Mouse (Mus musculus) ES-E14 (cell line): ENCODE results near the gene Stx7. TPM values are rescaled to one million over a fixed set of nuclear protein-coding genes. Genes with fewer than 3 reads are reported as not detected.

ENCODE experiments used
- DNase-seq: peaks from one replicate; pipeline ENCODE4 v3.0.0-alpha.2; 2013; ENCODE audit warnings: low read depth, low spot score
- H3K27ac ChIP-seq: 2 replicates; pipeline ENCODE4 v1.5.1; 2012; ENCODE audit warnings: low read depth, mild to moderate bottlenecking, low read length, moderate library complexity, mixed read lengths; ENCODE audit not compliant: poor library complexity, insufficient read depth, severe bottlenecking
- H3K36me3 ChIP-seq: 2 replicates; pipeline ENCODE4 v1.6.1; 2012; ENCODE audit warnings: mild to moderate bottlenecking, low read length, moderate library complexity, mixed read lengths; ENCODE audit not compliant: control insufficient read depth, poor library complexity, insufficient read depth, severe bottlenecking
- H3K4me1 ChIP-seq, 2 experiments: fragments of 150-350 bp in 1 of 2; sonication (generic) in 1 of 2; 2 replicates each; pipeline ENCODE4 v1.6.1; 2012; ENCODE audit warnings: low read length in 2 of 2, mild to moderate bottlenecking in 1 of 2, mixed read lengths in 1 of 2; ENCODE audit not compliant: control insufficient read depth in 2 of 2, insufficient read depth in 2 of 2, poor library complexity in 1 of 2
- H3K4me3 ChIP-seq, 2 experiments: fragments of 150-350 bp in 1 of 2; sonication (generic) in 1 of 2; 2 replicates each; pipeline ENCODE4 v1.5.1; 2012; ENCODE audit warnings: low read length in 2 of 2, low read depth in 1 of 2, mild to moderate bottlenecking in 1 of 2, mixed read lengths in 1 of 2; ENCODE audit not compliant: insufficient read depth in 1 of 2, poor library complexity in 1 of 2, severe bottlenecking in 1 of 2
- H3K9ac ChIP-seq: 2 replicates; pipeline ENCODE4 v1.6.1; 2012; ENCODE audit warnings: low read depth, mild to moderate bottlenecking, low read length, mixed read lengths; ENCODE audit not compliant: poor library complexity, insufficient read depth, severe bottlenecking
- H3K9me3 ChIP-seq: fragments of 150-350 bp; sonication (generic); 2 replicates; pipeline ENCODE4 v1.6.1; 2012; ENCODE audit warnings: low read depth, mild to moderate bottlenecking, low read length; ENCODE audit not compliant: control insufficient read depth, insufficient read depth
- CHD2 ChIP-seq: IDR thresholded peaks from 2 replicates; pipeline ENCODE4 v1.6.1; 2014; ENCODE audit warnings: mild to moderate bottlenecking, low read depth, low read length, inconsistent platforms
- HCFC1 ChIP-seq: IDR thresholded peaks from 2 replicates; pipeline ENCODE4 v1.6.1; 2012; ENCODE audit warnings: low read length, inconsistent platforms, borderline replicate concordance; ENCODE audit not compliant: insufficient read depth
- MAFK ChIP-seq: IDR thresholded peaks from 2 replicates; pipeline ENCODE4 v1.6.1; 2014; ENCODE audit warnings: mild to moderate bottlenecking, low read depth, low read length, inconsistent platforms; ENCODE audit not compliant: insufficient read depth
- ZC3H11A ChIP-seq: IDR thresholded peaks from 2 replicates; pipeline ENCODE4 v1.6.1; 2012; ENCODE audit warnings: low read depth, mild to moderate bottlenecking, inconsistent platforms, low read length, borderline replicate concordance
- ZNF384 ChIP-seq: IDR thresholded peaks from 2 replicates; pipeline ENCODE4 v1.6.1; 2012; ENCODE audit warnings: low read depth, low read length, inconsistent platforms
- in situ Hi-C, 2 experiments: fragments of 600-800 bp; cut with MboI; formaldehyde crosslinking; loops; one replicate each; pipeline ENCODE4 v1.15.1; 2025; ENCODE audit warnings: low sequenced_read_pairs in 2 of 2, inconsistent platforms in 1 of 2; ENCODE audit not compliant: unreplicated experiment in 2 of 2
- total RNA-seq: library from RNA; depleted of rRNA; stranded (reverse); fragments of 300-350 nt; gene quantifications from 2 replicates; pipeline ENCODE4 v1.2.3, GENCODE M21; 2012; rRNA removed

Gene Stx7
- total RNA-seq, 1 experiment = 44.5 TPM

DNA sequence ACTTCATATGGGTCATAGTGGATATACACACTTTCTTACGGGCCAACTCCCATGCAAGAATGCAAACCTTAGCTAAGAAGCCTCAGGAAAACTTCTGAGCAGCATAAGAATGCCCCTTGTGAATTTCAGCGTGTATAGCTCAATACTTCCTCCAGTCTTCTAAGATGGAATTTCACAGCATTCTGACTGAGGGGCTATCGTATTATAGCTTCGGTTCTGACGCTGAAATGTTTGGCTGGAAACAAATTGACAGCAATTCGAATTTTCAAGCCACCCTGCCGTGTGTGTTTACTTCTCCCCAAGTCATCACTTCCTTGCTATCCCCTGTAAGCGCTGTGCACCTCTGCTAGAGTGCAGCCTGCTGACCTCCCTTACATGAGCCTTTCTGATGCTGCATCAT is 75.5 kb downstream of the Stx7 start:
- Histone ChIP-seq H3K4me1 (no peaks in the 10 kb centered on the region; a peak in 1 of 4 replicates), H3K36me3 (no peaks in the 10 kb centered on the region), H3K9me3 (no peaks in the 10 kb centered on the region), H3K27ac (no peak overlapping the region), H3K4me3 (no peak overlapping the region), H3K9ac (no peak overlapping the region)
- TF ChIP-seq ZNF384 = no peak
- no peak for TF ChIP-seq ZC3H11A
- TF ChIP-seq HCFC1 = no peak
- no peak for TF ChIP-seq MAFK
- no peak for TF ChIP-seq CHD2
- no peak for DNase-seq
- in situ Hi-C loops = no loop called here

DNA sequence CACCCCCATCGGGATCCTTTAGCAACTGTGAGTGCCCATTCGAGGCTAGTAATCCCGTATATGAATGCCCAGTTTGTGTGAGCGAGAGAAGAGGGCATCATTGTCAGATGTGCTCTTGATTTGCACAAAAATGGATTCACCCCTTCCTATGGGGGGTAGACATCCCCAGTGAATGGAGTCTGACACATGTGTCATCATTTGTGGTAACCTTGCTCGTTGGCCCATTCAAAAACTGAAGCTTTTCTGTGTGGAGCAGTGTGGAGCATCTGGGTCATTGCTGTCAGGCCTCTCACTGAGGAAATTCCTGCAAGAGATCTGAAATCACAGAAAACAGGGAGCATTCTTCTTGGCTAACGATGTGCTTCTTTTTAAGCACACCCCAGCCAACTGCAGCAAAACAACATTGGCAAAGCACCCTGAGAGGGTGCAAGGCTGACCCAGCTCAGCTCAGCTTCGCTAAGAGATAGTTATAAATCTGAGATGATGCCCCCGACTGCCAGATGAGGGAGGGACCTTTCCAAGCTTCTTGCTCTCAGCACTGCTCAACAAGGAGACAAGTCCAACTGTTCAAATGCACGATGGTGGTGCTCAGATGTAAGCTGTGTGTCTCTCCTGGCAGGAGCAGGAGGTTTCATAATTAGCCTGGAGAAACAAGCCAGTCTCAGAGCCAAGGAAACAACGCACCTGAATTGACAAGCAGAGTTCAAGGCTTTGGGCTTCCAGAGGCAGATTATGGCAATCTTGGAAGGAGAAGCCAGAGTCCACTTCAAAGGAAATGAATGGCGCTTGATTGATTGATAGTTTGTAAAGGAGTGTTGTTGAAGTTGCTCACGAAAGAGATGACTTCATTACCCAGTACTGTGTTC is 79.4 kb downstream of the Stx7 start:
- in situ Hi-C loops = no loop called here
- no peaks in the 10 kb centered on the region for H3K9me3 ChIP-seq
- no peak for TF ChIP-seq CHD2
- TF ChIP-seq ZNF384 = no peak
- no peak for TF ChIP-seq HCFC1
- no peak for TF ChIP-seq ZC3H11A
- TF ChIP-seq MAFK = no peak
- H3K27ac ChIP-seq = no peak overlapping the region
- no peak for DNase-seq
- H3K4me3 ChIP-seq = no peak overlapping the region
- no peaks in the 10 kb centered on the region for H3K36me3 ChIP-seq
- H3K4me1 ChIP-seq = no peaks in the 10 kb centered on the region; a peak in 1 of 4 replicates
- no peak overlapping the region for H3K9ac ChIP-seq

DNA sequence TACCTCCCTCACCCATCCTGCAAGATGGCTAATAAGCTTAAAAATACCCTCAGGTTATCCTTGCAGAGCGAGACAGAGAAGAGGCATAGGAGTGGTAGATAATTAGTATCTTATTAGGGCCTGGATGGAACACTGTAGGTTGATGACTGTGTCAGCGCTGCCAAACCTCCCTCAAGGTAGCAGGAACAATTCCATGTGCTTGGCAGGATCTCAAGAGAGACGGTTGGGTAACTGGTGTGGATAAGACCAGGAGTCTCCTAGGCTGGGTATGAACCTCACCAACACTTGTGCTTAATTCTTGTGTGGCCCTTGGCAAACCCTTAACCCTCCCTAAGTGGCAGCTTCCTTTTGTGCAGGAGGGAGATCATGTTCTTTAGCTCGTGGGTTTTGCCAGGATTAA is 83.2 kb downstream of the Stx7 start:
- TF ChIP-seq HCFC1 (no peak), MAFK (no peak), ZNF384 (no peak), ZC3H11A (no peak), CHD2 (no peak)
- Histone ChIP-seq H3K4me1 (no peaks in the 10 kb centered on the region), H3K9ac (no peak overlapping the region), H3K36me3 (no peaks in the 10 kb centered on the region), H3K4me3 (no peak overlapping the region), H3K9me3 (no peaks in the 10 kb centered on the region), H3K27ac (no peak overlapping the region)
- DNase-seq = no peak
- in situ Hi-C loops = no loop called here

DNA sequence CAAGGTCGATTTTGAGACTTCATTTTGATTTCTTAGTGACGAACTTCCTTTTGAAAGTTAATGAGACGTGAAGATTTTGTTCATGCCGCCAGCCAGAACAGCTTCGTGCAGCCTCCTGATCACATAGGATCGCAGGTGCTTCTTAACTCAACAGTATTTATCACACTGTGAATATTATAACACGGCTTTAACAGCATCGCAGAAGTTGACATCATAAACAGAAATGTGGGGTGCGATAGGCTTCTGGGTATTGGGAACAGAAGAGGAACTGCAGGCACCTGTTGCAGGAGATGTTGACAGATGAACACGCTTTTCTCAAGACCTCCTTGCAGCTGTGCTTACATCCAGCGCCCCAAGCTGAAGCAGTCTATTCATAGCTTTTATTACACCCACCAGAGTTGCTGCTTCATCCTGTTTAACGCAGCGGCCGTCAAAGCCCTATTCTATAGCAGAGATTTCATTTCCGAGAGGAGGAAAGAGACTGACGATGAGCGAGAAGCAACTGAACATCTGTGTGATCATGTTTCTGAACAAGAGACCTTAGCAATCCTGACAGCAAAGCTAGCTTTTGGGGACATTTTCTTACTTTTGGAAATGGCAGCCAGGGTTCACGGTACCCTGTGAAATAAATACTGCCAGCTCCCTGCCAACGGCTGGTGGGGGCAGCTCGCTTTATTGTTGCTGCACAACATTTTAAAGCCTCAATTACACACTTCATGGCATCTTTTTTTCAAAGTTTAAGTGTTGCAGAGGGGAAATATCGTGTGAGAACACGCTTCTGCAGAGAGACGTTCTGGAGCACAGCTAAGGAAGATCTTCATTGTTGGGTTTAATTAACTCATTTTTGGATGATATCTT is 86.6 kb downstream of the Stx7 start:
- no peaks in the 10 kb centered on the region for H3K4me1 ChIP-seq
- no peak overlapping the region for H3K4me3 ChIP-seq
- no peaks in the 10 kb centered on the region for H3K9me3 ChIP-seq
- no peak overlapping the region for H3K9ac ChIP-seq
- in situ Hi-C loops = no loop called here
- no peaks in the 10 kb centered on the region for H3K36me3 ChIP-seq
- no peak overlapping the region for H3K27ac ChIP-seq
- DNase-seq = no peak
- no peak for TF ChIP-seq ZC3H11A
- TF ChIP-seq MAFK = no peak
- no peak for TF ChIP-seq CHD2
- no peak for TF ChIP-seq ZNF384
- no peak for TF ChIP-seq HCFC1

Other genes starting within 250 kb of the Stx7 start
- not detected in 2 replicates for gene Taar1, start 228.9 kb upstream of the Stx7 start, total RNA-seq
- not detected in 2 replicates for gene Taar2, start 210.7 kb upstream of the Stx7 start, total RNA-seq
- not detected in 2 replicates for gene Taar3, start 199.7 kb upstream of the Stx7 start, total RNA-seq
- gene Taar4, start 188.8 kb upstream of the Stx7 start, total RNA-seq = not detected in 2 replicates
- gene Taar5, start 178.6 kb upstream of the Stx7 start, total RNA-seq = not detected in 2 replicates
- not detected in 2 replicates for gene Taar6, start 163.7 kb upstream of the Stx7 start, total RNA-seq
- gene Taar7a, start 155.8 kb upstream of the Stx7 start, total RNA-seq = not detected in 2 replicates
- not detected in 2 replicates for gene Taar7b, start 149.4 kb upstream of the Stx7 start, total RNA-seq
- gene Taar7d, start 122.1 kb upstream of the Stx7 start, total RNA-seq = not detected in 2 replicates
- not detected in 2 replicates for gene Taar7e, start 111.7 kb upstream of the Stx7 start, total RNA-seq
- gene Taar7f, start 99.8 kb upstream of the Stx7 start, total RNA-seq = not detected in 2 replicates
- gene Taar8a, start 72.8 kb upstream of the Stx7 start, total RNA-seq = not detected in 2 replicates
- not detected in 2 replicates for gene Taar8b, start 57.0 kb upstream of the Stx7 start, total RNA-seq
- not detected in 2 replicates for gene Taar8c, start 47.4 kb upstream of the Stx7 start, total RNA-seq
- not detected in 2 replicates for gene Taar9, start 39.8 kb upstream of the Stx7 start, total RNA-seq
- gene Moxd1, start 74.2 kb downstream of the Stx7 start, total RNA-seq = 2.9 and 7.1 TPM in 2 replicates